Comparison of ENCODE assay signal across 14 mouse cellular contexts in genomic region chr10:12017286-12017685, GRCm38 (mm10).
"Had no signal": no experiment of that assay in that cellular context is flagged by ENCODE, and none has a peak within 500 bp of the region (broad histone marks: within the 10 kb centered on the region; RNA-seq: fewer than 3 reads in every experiment).

No protein-coding gene starts in this region.

- DNase-seq: lung, adult 18-20 months; lung, embryonic 14.5 days; lung, postnatal 10 days; lung, postnatal 4 days; midbrain, embryonic 14.5 days; retina, postnatal 1 day; right cerebral cortex, adult 18-20 months; right cerebral cortex, postnatal 25 days; right cerebral cortex, postnatal 4 days; spleen, adult 18-20 months; thymus, adult 2 months; thymus, postnatal 25 days; thymus, postnatal 4 days had no signal

- ATAC-seq: midbrain, embryonic 16.5 days had no signal
